Mouse (Mus musculus): ENCODE data around the gene Fbxw8.

DNA sequence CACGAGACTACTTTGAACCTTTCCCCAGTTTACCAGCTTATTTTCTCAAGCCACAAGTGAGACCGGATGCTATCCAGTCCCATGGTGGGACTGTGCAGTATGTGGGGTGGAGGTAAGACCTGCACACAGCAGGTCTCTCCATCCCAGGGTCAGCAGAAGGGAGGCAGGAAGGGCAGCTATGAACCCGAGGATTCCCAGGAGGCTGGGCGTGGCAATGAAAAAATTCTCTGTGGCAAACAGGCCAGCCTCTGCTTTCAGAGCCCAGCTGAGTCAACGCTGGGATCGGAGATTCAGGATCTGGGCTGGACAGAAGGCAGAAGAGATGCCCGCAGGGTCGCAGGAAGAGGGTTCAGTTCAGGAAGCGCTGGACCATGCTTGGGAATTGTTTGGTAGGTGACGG, 8.0 kb downstream of the Fbxw8 start:
- no peak for TF ChIP-seq POLR2A (IDR thresholded peaks at IDR 0.05; ENCODE audit: borderline replicate concordance, extremely low read depth, insufficient read depth, insufficient read length, poor library complexity, severe bottlenecking)
- TF ChIP-seq CTCF (IDR thresholded peaks at IDR 0.05; ENCODE audit: borderline replicate concordance, extremely low read depth, insufficient read depth, insufficient read length) = no peak
